Mouse (Mus musculus): ENCODE data around the gene Cacna1h.

Gene Cacna1h

DNA sequence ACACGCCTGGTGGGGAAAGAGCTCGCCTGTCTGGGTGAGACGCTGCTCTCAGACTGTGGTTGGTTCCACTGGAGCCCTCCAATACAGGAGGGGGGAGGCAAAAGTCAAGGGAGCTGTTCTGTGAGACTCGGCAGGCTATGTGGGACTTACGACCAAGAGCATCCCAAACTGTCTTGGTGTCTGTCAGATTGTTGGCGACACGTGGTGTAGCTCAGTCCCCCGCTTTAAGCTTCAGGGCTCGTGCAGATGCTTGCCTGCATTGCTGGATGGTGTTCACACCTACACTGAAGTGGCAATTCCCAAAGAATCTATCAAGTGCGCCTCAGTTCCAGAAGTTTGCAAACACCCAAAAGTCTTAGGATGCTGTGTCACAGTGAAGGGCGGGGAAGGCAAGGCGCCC lies 14.3 kb upstream of the Cacna1h start:
- in situ Hi-C loops (cut with MboI, MseI): no loop called here

DNA sequence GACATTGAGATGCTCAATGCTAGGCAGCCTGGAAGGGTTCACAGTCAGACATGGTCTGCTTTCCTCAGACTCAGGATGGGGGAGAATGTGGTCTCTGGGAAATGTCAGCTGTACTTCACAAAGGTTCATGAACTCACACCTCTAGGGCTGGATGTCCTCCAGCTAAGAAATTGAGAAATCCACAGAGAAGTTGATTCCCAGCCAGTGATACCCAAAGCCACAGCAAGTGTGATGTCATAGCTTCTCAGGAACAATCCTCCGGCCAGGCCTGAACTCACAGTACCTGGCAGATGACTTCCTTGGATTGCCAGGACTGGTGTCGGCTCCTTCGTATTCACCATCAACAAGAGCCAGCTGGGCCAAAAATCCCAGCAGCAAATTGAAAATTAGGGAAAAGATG lies 12.3 kb upstream of the Cacna1h start:
- in situ Hi-C loops (cut with MboI, MseI): no loop called here

DNA sequence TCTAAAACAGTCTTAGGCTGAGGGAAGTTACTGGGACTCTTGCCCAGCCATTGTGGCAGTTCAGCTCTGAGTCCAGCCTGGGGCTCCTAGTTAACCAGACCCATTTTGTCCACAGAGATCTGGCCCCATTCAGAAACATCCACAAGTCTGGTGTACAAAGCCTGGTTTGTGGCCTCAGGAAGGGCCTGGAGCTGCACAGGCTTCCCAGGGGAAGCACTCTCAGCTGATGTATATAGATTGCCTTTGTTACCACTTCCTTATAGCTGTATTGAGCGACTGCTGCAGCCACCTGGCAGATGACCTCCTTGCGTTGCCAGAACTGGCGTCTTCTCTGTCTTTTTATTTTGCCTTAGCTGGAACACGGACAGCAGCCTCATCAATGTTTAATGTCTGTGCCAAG lies 11.5 kb upstream of the Cacna1h start:
- in situ Hi-C loops (cut with MboI, MseI): no loop called here

DNA sequence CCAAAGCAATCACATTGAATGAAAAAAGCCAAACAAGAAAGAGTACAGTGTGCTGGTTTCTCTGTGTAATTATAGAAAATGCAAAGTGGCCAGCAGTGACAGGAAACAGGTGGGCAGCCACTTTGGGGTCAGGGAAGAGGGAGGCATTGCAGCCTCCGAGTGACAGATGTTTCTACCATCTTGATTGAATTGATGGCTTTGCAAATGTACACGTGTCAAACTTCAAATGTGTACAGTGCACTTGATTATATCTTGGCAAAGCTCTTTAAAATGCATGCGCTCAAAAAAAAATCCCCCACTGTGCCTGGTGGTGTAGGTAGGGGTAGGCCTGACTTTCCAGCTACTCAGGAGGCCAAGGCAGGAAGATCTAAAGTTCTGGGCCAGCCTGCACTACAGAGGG lies 9.3 kb upstream of the Cacna1h start:
- in situ Hi-C loops (cut with MboI, MseI): no loop called here

DNA sequence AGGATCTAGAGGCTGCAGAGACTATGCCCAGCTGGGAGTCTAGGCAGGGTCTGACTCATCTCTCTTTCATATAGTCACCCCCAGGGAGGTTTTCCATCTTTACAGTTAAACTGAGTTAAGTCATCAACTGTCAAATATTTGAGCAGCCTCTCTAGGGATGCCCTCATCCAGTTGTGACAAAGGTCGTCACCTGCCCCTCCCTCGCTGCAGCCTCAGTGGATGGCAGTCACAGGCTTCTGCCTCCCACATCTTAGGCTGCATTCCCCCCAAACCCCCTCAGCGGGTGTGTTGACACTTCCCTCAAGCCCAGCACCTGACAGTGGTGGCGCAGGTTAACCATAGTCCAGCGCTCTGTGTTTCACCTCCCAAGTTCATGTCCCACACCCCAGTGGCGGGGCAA lies 7.8 kb upstream of the Cacna1h start:
- in situ Hi-C loops (cut with MboI, MseI): no loop called here

DNA sequence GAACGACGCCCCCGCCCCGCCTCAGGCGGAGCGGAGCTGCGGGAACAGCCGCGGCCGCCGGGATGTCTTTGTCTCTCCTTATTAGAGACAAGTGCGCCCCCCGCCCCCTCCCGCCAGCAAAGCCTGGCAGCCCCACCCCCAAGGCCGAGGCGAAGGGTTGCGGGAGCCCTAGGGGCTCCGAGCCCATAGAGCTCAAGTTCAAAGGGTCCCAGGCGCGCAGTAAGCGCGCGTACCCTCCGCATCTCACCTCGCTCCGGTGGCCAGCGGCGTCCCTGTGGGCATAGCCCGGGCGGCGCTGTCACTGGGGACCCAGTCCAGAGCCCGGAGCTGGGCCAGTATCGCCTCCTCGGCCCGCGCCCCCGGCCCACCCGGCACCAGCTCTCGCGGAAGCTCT lies 363 bp downstream of the Cacna1h start:
- in situ Hi-C loops (cut with MboI, MseI): no loop called here

DNA sequence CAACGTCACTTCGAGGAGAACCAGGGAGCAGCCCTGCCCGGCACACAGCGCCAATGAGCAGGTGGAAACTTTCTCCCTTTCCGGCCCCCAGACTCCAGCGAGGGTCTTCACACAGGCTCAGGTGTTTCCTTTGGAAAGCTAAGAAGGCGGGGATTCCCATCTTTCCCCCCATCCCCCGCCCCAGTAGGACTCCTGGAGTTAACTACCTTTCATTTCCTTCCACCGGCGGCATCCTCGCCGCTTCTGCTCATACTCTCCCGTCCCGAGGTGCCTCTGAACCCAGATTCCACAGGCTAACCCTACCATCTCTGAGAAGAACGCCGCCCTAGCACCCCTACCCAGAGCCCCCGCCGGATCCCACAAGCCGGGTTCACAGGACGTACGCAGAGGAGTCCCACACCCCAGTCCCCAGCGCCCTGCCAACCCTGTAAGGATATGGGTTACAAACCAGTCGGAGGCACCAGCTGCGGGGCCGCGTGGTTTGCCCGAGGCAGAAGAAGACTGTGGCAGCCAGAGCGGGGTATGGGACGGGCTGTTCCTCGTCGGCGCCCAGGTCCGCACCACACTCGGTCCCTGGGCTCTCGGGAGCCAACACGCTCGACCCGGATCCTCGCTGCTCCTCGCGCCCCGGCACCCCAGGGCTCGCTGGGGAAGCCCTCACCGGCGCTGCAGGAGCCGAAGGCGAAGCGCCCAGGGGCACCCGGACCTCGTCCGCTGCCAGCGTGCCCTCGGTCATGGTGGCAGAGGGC lies 976 bp downstream of the Cacna1h start:
- in situ Hi-C loops (cut with MboI, MseI): no loop called here

DNA sequence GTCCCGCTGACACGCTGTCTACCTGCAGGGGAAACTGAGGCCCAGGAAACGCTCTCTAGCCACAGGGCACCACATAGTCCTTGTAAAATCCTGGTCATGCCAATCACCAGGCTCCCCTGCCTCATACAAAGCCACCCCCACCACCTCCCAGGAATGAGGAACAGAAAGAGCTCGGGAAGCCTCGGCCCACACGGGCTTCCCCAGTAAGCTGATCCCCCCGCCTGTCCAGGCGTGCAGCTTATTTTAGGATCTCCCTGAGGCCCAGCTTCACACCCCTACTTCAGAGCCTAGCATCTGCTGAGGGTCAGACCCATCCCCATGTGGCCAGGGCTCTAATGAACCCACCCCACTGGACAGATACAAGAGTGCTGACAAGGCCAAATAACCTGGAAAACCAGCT lies 3.0 kb downstream of the Cacna1h start:
- in situ Hi-C loops (cut with MboI, MseI): no loop called here

DNA sequence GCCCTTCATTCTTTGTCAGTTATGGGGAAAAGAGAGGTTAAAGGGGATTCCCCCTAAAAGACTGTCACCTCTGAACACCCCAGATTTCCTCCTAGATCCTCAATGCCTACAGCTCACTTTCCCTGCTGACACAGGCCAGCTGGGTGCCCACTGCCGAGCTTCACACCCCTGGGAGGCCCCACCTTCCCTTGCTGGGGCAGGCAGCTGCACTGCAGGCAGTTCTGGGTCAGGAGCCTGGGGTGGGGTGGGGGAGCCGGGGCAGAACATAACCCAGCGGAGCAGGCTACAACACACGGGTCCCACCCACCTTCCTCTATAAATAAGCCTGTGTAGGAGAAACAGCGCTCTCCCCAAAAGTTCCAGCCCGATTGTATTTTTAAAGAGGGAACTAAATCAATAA lies 3.7 kb downstream of the Cacna1h start:
- in situ Hi-C loops (cut with MboI, MseI): no loop called here

DNA sequence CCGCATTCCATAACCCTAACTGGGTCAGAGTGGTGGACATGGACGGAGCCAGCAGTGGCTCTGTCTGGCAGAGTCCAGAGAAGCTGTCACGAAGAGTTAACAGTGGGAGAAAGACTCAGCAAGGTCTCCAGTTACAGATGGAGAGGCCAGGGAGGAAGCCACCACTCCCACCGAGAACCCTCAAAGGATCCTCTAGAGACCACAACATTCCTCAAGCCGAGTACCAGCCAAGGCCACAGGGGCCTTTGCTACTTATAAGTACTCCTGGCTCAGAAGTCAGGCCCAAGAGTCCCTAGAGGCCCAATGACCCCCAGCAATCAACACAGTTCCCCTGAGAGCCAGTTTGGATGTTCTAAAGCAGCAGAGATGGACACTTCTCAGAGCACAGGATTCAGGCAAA lies 4.3 kb downstream of the Cacna1h start:
- in situ Hi-C loops (cut with MboI, MseI): no loop called here

DNA sequence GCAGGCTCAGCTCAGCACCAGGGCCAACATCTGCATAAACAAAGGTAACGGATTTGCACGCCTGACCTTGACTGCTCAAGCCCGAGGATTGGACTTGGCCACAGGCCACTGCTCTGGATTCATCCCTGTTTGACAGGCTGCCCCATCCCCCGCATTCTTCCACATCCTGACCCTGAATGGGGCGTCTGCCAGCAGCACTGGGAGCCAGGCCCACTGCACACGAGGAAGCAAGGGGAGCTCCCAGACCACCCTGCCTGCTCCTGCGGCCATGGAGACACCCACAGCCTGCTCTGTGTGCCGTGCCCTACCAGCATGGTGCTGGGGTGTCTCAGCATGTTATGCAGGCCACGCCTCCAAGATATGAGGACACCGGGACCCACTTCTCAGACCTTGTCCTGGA lies 6.1 kb downstream of the Cacna1h start:
- in situ Hi-C loops (cut with MboI, MseI): no loop called here

DNA sequence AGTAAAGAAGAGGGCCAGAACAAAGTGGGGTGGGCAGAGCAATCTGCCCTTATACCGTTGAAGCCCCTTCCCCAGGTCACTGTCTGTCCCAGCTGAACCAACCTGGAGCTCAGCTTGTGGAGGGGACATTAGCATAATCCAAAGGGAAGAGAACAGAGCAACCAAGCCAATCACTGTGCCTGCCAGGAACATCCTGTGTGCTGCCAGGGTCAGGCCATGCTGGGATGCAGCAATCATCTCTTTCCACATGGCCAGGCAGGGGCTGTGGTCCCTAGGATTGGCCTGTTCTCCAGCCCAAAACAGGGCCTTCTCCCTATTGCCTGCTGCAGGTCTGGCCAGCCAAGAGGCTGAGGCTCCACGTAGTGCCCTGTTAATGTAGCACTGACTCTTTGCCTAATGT lies 7.6 kb downstream of the Cacna1h start:
- in situ Hi-C loops (cut with MboI, MseI): no loop called here

DNA sequence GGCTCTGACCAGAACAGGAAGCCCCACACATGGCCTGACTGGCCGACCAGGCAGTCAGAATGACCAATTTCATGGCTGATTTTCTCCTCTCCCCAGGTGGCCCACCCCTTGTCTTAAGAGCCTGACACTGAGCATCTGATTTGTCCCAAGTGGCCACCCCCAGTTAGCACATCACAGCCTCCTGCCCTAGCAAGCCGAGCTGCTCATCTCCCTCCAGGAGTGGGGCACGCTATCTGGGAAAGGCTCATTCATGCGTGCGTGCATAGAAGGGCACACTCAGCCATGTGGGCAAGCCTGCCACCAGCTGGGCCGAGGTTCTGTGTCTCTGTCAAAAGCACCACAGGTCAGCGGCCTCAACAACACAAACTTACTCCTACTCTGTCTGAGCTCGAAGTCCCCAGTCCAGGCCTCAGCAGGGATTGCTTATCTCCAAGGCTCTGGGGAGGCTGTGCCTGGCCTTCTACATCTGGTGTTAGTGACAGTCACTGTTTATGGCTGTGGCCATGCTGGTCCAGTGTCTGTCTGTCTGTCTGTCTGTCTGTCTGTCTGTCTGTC lies 9.0 kb downstream of the Cacna1h start:
- in situ Hi-C loops (cut with MboI, MseI): no loop called here

DNA sequence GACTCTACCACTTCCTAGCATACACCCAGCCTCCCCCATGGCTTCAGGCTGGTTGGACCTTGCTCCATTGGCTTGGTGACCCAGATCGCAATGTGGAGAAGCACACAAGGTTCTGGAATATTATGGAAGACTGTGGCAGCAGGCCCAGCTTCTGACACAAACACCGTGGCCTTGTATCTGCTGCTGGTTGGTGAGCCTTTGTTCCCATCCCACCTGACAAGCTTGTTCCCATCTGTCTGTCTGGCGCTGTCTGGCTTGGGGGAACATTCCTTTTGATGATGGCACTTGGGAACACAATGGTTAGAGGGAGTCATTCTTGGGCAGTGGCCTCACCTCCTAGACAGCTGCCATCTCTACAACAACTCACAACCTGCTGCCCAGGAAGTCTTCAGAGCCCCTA lies 12.6 kb downstream of the Cacna1h start:
- in situ Hi-C loops (cut with MboI, MseI): no loop called here

DNA sequence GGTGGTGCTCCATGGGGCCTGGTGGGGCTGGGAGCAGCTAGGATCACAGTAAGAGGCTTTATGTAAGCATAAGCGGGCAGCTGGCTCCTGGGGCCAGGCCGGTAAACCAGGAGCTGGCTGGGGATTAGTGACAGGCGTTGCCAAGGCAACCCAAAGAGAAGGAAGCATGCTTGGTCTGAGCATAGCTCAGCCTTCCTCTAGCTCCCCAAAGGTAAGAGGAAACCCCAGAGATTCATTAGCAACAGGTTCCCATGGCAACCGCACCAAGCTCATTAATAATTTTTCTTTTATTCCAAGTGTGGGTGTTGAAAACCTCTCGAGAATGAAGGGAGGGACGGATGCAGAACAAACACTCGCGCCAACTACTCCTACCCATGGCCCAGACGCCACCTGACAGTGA lies 14.7 kb downstream of the Cacna1h start:
- in situ Hi-C loops (cut with MboI, MseI): no loop called here

DNA sequence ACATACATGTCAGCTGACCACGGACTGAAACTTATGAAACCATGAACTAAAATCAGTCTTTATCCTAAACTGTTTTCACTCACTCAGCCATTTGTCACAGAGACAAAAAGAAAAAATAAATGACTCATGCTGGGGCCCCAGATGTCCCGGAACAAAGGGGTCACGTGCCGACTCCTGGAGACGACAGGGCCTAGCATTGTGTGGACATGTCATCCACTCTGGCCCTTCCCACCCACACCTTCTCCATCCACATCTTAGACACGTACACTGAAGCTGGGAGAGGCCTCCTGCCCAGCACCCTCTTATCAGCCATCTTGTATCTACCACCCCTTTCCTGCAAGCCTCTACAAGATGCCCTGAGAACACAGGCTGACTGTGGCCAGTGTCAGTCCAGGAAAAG lies 15.6 kb downstream of the Cacna1h start:
- in situ Hi-C loops (cut with MboI, MseI): no loop called here

DNA sequence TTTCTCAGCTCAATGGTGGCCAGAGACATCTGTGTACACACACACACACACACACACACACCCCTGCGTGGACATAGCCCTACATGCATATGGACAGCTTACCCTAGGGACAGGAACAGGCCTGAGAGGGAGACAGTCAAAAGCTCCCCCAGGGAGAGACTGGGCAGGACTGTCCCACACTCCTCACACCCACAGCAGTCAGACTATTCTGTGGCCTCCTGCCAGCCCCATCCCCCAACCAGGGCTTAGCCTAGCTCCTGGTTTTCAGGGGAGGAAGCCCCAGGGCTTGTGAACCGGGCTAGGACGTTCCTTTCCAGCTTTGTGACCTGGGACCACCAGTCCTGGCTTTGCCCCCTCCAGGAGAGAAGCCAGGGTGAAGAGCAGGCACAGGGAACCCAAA lies 17.4 kb downstream of the Cacna1h start:
- in situ Hi-C loops (cut with MboI, MseI): no loop called here

DNA sequence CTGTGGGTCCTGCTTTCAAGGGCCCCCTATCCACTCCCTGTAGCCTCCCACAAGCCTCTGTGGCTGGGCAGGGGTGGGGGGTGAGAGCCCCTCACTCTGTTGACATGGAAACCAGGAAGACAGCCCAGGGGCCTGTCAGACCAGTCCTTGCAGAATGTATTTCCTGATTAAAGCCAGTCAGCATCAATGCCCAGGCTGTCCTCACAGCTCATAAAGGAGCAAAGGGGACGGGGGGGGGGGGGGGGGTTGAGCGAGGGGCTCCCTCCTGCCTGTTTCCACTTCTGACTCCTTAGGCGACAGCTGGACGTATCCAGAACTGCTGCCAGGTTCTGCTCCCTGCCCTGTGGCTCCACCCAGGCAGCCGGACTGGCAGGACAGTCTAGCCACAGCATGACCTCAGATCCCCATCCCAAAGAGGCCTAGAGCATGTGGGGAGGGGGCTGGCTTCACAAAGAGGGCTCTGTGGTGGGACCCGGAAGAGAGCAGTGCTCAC lies 18.1 kb downstream of the Cacna1h start:
- in situ Hi-C loops (cut with MboI, MseI): no loop called here

DNA sequence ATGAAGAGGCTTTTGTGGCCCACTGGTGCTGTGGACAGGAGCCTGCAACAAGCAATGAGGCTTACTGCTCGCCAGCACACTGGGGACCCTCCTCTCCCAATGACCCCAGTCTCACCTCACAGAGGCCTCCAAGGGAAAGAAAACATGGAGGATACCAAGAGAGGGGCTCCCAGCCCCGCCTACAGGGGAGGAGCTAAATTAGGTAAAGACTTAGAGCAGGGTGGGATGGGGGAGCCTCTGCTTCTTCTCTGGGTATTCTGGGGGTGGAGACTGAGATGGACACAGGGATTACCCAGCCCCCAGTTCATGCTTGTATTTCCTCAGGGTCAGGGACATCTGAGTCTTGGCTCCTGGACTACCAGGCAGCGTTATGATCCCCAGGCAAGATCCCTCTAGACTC lies 18.7 kb downstream of the Cacna1h start:
- in situ Hi-C loops (cut with MboI, MseI): no loop called here

DNA sequence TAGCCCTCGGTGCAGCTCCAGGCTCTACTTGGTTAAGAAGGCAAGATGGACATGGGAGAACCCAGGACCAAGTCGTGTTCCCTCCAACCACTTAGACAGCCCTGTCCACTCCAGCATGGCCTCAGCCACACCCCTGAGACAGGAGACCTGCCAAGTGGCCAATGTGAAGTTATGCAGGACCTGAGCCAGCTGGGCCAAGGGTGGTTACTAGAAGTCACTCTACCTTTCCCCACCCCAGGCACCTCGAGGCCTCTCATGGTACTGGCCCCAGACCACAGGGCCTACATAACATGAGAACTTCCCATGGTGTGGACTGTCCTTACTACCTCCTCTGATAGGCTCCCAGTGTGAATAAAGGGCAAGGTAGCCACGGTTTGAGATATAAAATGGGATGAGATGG lies 19.4 kb downstream of the Cacna1h start:
- in situ Hi-C loops (cut with MboI, MseI): no loop called here

DNA sequence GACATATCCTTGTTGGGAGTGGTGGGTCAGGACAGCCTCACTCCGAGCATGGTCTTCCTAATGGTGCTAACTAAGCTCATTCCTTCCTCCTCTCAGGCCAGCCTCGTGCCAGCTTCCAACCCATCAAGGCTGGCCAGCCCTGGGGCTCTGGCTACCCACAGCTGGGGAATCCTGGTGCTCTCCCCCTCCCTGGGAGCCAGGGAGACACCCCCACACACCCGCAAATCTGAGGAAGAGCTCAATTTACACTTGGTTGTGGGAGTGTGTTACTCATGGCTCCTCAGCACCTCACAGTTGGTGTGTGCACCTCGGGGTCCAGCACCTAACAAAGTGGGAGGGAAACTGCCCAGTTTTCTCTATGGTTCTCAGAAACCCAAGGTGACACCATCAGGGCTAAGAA lies 22.3 kb downstream of the Cacna1h start:
- in situ Hi-C loops (cut with MboI, MseI): no loop called here

DNA sequence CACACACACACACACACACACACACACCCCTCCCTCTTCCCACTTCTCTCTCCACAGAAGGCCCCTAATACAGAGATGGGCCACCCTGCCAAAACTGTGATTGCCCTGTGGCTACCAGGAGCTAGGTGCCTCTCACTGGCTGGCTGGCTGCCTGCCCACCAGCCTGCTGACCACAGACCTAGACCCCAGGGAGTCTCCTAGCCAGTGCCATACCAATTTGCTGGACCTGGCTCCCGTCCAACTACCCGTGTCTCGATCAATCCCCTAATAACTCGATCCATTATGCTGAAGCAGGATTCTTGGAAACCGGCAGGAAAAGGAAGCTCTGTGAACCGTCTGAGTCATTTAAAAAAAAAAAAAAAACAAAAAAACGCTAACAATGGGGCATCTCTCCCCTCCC lies 22.8 kb downstream of the Cacna1h start:
- in situ Hi-C loops (cut with MboI, MseI): no loop called here

DNA sequence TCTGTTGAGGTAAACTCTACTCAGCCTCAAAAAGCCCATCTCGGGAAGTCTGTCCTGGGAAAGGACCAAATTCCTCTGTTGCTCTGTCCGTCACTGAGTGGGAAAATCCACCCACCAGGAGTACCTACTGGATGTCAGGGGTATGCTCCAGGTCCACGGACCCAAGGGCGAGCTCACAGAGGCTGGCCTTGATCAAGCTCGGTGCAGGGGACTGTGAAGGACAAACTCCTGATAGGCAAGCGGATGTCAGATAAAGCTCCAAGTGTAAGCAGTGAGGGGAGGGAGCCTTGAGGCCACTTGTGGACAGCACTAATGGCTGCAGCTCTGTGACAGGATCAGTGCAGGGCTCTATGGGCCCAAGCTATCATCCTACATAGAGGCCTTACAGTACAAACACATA lies 23.4 kb downstream of the Cacna1h start:
- in situ Hi-C loops (cut with MboI, MseI): no loop called here

DNA sequence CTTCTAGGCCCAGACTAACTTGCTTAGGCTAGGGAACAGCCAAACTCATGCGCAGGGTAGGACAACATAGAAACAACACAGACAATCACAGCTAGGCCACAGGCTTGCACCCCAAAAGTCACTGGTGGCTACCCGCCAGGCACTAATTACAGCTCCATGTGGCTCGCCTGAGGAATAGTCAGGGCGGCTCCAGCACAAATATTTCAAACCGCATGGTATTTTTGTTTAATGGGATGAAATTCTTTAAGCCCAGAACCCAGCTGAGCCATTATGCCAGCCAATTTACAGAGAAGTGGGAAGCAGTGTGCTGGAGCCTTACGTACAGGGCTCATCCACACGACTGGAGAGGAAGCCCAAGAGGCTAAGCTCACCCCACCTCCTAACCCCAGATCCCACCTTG lies 24.0 kb downstream of the Cacna1h start:
- in situ Hi-C loops (cut with MboI, MseI): no loop called here
